Mouse (Mus musculus) forebrain, embryonic 16.5 days (tissue): ENCODE results near the gene Cdh3. TPM values are rescaled to one million over a fixed set of nuclear protein-coding genes. Genes with fewer than 3 reads are reported as not detected.

Source experiments
- polyA plus RNA-seq: library from polyadenylated mRNA; unstranded; fragments of >200 nt; fragmentation: Nextera tagmentation; extraction: Ambion mirVana; gene quantifications from 2 replicates; pipeline ENCODE4 v1.2.1, GENCODE M21; 2015

Gene Cdh3
- polyA plus RNA-seq, 1 experiment from 2014 or later, result 0.91 TPM

Other genes with a start within 250 kb of the Cdh3 start
- gene Smpd3, start 172.9 kb upstream of the Cdh3 start, polyA plus RNA-seq, result 57.2 and 64.8 TPM in 2 replicates
- 59.2 and 61.3 TPM in 2 replicates for gene Zfp90, start 95.6 kb upstream of the Cdh3 start, polyA plus RNA-seq
- gene 6030452D12Rik, start 10.4 kb upstream of the Cdh3 start, polyA plus RNA-seq, result not detected in 2 replicates
- 7.9 and 9.2 TPM in 2 replicates for gene Gm10073, start 62.6 kb downstream of the Cdh3 start, polyA plus RNA-seq
- gene Cdh1, start 92.5 kb downstream of the Cdh3 start, polyA plus RNA-seq, result 3.0 and 4.2 TPM in 2 replicates
- 4.3 and 5.6 TPM in 2 replicates for gene Tango6, start 172.2 kb downstream of the Cdh3 start, polyA plus RNA-seq